Mouse (Mus musculus) intestine, embryonic 15.5 days (tissue): ENCODE results near the gene Tmem88b. TPM values are rescaled to one million over a fixed set of nuclear protein-coding genes. Genes with fewer than 3 reads are reported as not detected.
A peak's percentile ranks its signal among the peaks of the same experiment; 100 is the strongest.

Experiments
- ATAC-seq: fragments of 200-750 bp; cut with Nextera tagmentation; 2 replicates; pipeline ENCODE4 v1.8.0; 2017; ENCODE audit warnings: moderate TSS enrichment, moderate library complexity
- H3K27ac ChIP-seq: fragments of 300-500 bp; sonication (generic); 2 replicates; pipeline ENCODE4 v1.5.1; 2015; ENCODE audit warnings: mild to moderate bottlenecking, inconsistent platforms
- H3K27me3 ChIP-seq: fragments of 300-500 bp; sonication (generic); replicated peaks from 2 replicates; pipeline ENCODE4 v1.6.1; 2015; ENCODE audit warnings: inconsistent platforms
- H3K36me3 ChIP-seq: fragments of 300-500 bp; sonication (generic); 2 replicates; pipeline ENCODE4 v1.6.1; 2015; ENCODE audit warnings: inconsistent platforms
- H3K4me1 ChIP-seq: fragments of 300-500 bp; sonication (generic); replicated peaks from 2 replicates; pipeline ENCODE4 v1.6.1; 2015; ENCODE audit warnings: inconsistent platforms
- H3K4me2 ChIP-seq: fragments of 300-500 bp; sonication (generic); replicated peaks from 2 replicates; pipeline ENCODE4 v1.6.1; 2015; ENCODE audit warnings: mild to moderate bottlenecking, inconsistent platforms
- H3K4me3 ChIP-seq: fragments of 300-500 bp; sonication (generic); replicated peaks from 2 replicates; pipeline ENCODE4 v1.5.1; 2015; ENCODE audit warnings: inconsistent platforms
- H3K9ac ChIP-seq: fragments of 300-500 bp; sonication (generic); 2 replicates; pipeline ENCODE4 v1.6.1; 2015; ENCODE audit warnings: inconsistent platforms
- H3K9me3 ChIP-seq: fragments of 300-500 bp; sonication (generic); 2 replicates; pipeline ENCODE4 v1.6.1; 2016; ENCODE audit warnings: inconsistent platforms
- WGBS: fragments of 180-500 bp; shearing (Covaris S2); methylation state at CpG from one replicate; pipeline ENCODE4 v1.1.7; 2015; 5-methylcytosine and 5-hydroxymethylcytosine counted together
- polyA plus RNA-seq: library from polyadenylated mRNA; unstranded; fragments of >200 nt; fragmentation: Nextera tagmentation; extraction: Ambion mirVana; gene quantifications from 2 replicates; pipeline ENCODE4 v1.2.1, GENCODE M21; 2015

Tmem88b gene
- polyA plus RNA-seq, 1 experiment from 2014 or later: 1.1 TPM

GRCm38 (mm10) chr4:155785246-155785645 is 428 bp downstream of the Tmem88b start:
- WGBS: 87% methylated on average over 10 of the region's 10 CpGs
- Histone ChIP-seq H3K9ac (no peak overlapping the region), H3K27me3 (no peaks in the 10 kb centered on the region), H3K4me3 (no peak overlapping the region), H3K4me1 (peaks cover 2% of the 10 kb centered on the region; the same call in 1 of the 2 replicates), H3K9me3 (no peaks in the 10 kb centered on the region), H3K27ac (no peak overlapping the region), H3K36me3 (no peaks in the 10 kb centered on the region), H3K4me2 (no peak overlapping the region)
- no peak for ATAC-seq

GRCm38 (mm10) chr4:155784081-155784701 is 1.5 kb downstream of the Tmem88b start:
- Histone ChIP-seq H3K9ac (peak overlapping the region; percentile 74), H3K27ac (peak overlapping the region; percentile 90), H3K36me3 (no peaks in the 10 kb centered on the region), H3K9me3 (no peaks in the 10 kb centered on the region), H3K4me2 (peak overlapping the region; percentile 87), H3K27me3 (no peaks in the 10 kb centered on the region), H3K4me1 (peaks cover 2% of the 10 kb centered on the region; the same call in 1 of the 2 replicates), H3K4me3 (peak overlapping the region; percentile 60)
- peak; percentile 94 for ATAC-seq
- WGBS: under 1% methylated on average over 52 of the region's 52 CpGs

- no peak for ATAC-seq
- peak overlapping the region; percentile 74 for H3K9ac ChIP-seq
- no peaks in the 10 kb centered on the region for H3K36me3 ChIP-seq
- peak overlapping the region; percentile 60 for H3K4me3 ChIP-seq
- H3K4me1 ChIP-seq: peaks cover 2% of the 10 kb centered on the region; the same call in 1 of the 2 replicates
- no peaks in the 10 kb centered on the region for H3K9me3 ChIP-seq
- H3K27ac ChIP-seq: peak overlapping the region; percentile 90; the same call in 1 of the 2 replicates
- H3K4me2 ChIP-seq: peak overlapping the region; percentile 87
- H3K27me3 ChIP-seq: no peaks in the 10 kb centered on the region
- WGBS: 36% methylated on average over 16 of the region's 16 CpGs
Measured at GRCm38 (mm10) chr4:155783486-155784080, 2.1 kb downstream of the Tmem88b start.

GRCm38 (mm10) chr4:155780895-155781294 is 4.8 kb downstream of the Tmem88b start:
- H3K4me3 ChIP-seq: no peak overlapping the region
- no peaks in the 10 kb centered on the region for H3K27me3 ChIP-seq
- WGBS: 24% methylated on average over 6 of the region's 6 CpGs
- no peaks in the 10 kb centered on the region for H3K36me3 ChIP-seq
- peak overlapping the region; percentile 62 for H3K27ac ChIP-seq
- peaks cover 16% of the 10 kb centered on the region for H3K4me1 ChIP-seq
- ATAC-seq: no peak
- H3K4me2 ChIP-seq: no peak overlapping the region
- H3K9me3 ChIP-seq: no peaks in the 10 kb centered on the region
- no peak overlapping the region for H3K9ac ChIP-seq

GRCm38 (mm10) chr4:155779498-155779897 is 6.2 kb downstream of the Tmem88b start:
- no peak for ATAC-seq
- no peak overlapping the region for H3K27ac ChIP-seq
- no peak overlapping the region for H3K4me3 ChIP-seq
- H3K27me3 ChIP-seq: no peaks in the 10 kb centered on the region
- no peak overlapping the region for H3K4me2 ChIP-seq
- H3K36me3 ChIP-seq: no peaks in the 10 kb centered on the region
- no peaks in the 10 kb centered on the region for H3K9me3 ChIP-seq
- WGBS: 82% methylated on average over 4 of the region's 4 CpGs
- H3K9ac ChIP-seq: no peak overlapping the region
- peaks cover 26% of the 10 kb centered on the region for H3K4me1 ChIP-seq

- no peak for ATAC-seq
- H3K4me1 ChIP-seq: peaks cover 35% of the 10 kb centered on the region; the same call in 1 of the 2 replicates
- no peaks in the 10 kb centered on the region for H3K36me3 ChIP-seq
- H3K9ac ChIP-seq: no peak overlapping the region
- H3K9me3 ChIP-seq: no peaks in the 10 kb centered on the region
- H3K27ac ChIP-seq: no peak overlapping the region
- no peak overlapping the region for H3K4me2 ChIP-seq
- no peaks in the 10 kb centered on the region for H3K27me3 ChIP-seq
- H3K4me3 ChIP-seq: no peak overlapping the region
- 76% methylated on average over 2 of the region's 2 CpGs for WGBS
Measured at GRCm38 (mm10) chr4:155777816-155778215, 7.9 kb downstream of the Tmem88b start.

GRCm38 (mm10) chr4:155776704-155777335 is 8.9 kb downstream of the Tmem88b start:
- Histone ChIP-seq H3K27ac (0 out of 2 replicates have a peak overlapping the region, but pooled peaks have one; percentile 6), H3K36me3 (no peaks in the 10 kb centered on the region), H3K9ac (no peak overlapping the region), H3K9me3 (no peaks in the 10 kb centered on the region), H3K4me3 (no peak overlapping the region), H3K4me1 (peaks cover 38% of the 10 kb centered on the region; the same call in 1 of the 2 replicates), H3K4me2 (no peak overlapping the region), H3K27me3 (no peaks in the 10 kb centered on the region)
- no peak for ATAC-seq
- WGBS: 52% methylated on average over 2 of the region's 2 CpGs

GRCm38 (mm10) chr4:155775855-155776254 is 9.8 kb downstream of the Tmem88b start:
- H3K4me3 ChIP-seq: no peak overlapping the region
- H3K36me3 ChIP-seq: no peaks in the 10 kb centered on the region
- peaks cover 41% of the 10 kb centered on the region for H3K4me1 ChIP-seq
- no peak overlapping the region for H3K9ac ChIP-seq
- 81% methylated on average over 3 of the region's 3 CpGs for WGBS
- peak overlapping the region; percentile 37 for H3K27ac ChIP-seq
- H3K4me2 ChIP-seq: no peak overlapping the region
- ATAC-seq: no peak
- H3K27me3 ChIP-seq: no peaks in the 10 kb centered on the region
- no peaks in the 10 kb centered on the region for H3K9me3 ChIP-seq

- 0 out of 2 replicates have a peak, but pooled peaks have one; percentile 5 for ATAC-seq
- Histone ChIP-seq H3K4me2 (peak overlapping the region; percentile 91), H3K27ac (peak overlapping the region; percentile 37), H3K9ac (no peak overlapping the region; the same call in 1 of the 2 replicates), H3K4me1 (peaks cover 47% of the 10 kb centered on the region), H3K27me3 (no peaks in the 10 kb centered on the region), H3K4me3 (peak overlapping the region; percentile 46; the same call in 1 of the 2 replicates), H3K9me3 (no peaks in the 10 kb centered on the region), H3K36me3 (no peaks in the 10 kb centered on the region)
- WGBS: 37% methylated on average over 9 of the region's 9 CpGs
Measured at GRCm38 (mm10) chr4:155774971-155775740, 10.5 kb downstream of the Tmem88b start.

- Histone ChIP-seq H3K4me2 (peak within 1 kb of the TSS; percentile 91), H3K9ac (peak within 1 kb of the TSS; percentile 50), H3K27ac (peak within 1 kb of the TSS; percentile 37), H3K4me3 (peak within 1 kb of the TSS; percentile 46), H3K27me3 (no peaks in the 10 kb centered on the region), H3K36me3 (no peaks in the 10 kb centered on the region), H3K9me3 (no peaks in the 10 kb centered on the region), H3K4me1 (peaks cover 52% of the 10 kb centered on the region)
- peak; percentile 79 for ATAC-seq
- under 1% methylated on average over 35 of the region's 35 CpGs for WGBS
Measured at GRCm38 (mm10) chr4:155774280-155774754, 11.4 kb downstream of the Tmem88b start, which contains the start of gene Vwa1. Gene Vwa1 (minus strand): TSS chr4:155774698.

- peak overlapping the region; percentile 50; the same call in 1 of the 2 replicates for H3K9ac ChIP-seq
- peak overlapping the region; percentile 91 for H3K4me2 ChIP-seq
- ATAC-seq: no peak
- no peaks in the 10 kb centered on the region for H3K27me3 ChIP-seq
- H3K4me1 ChIP-seq: peaks cover 52% of the 10 kb centered on the region
- WGBS: 36% methylated on average over 5 of the region's 5 CpGs
- no peak overlapping the region for H3K27ac ChIP-seq
- peak overlapping the region; percentile 46 for H3K4me3 ChIP-seq
- no peaks in the 10 kb centered on the region for H3K36me3 ChIP-seq
- no peaks in the 10 kb centered on the region for H3K9me3 ChIP-seq
Measured at GRCm38 (mm10) chr4:155773335-155774078, 12.2 kb downstream of the Tmem88b start.
